Mouse (Mus musculus): Measurements from ENCODE around the gene Btg1. TPM values are rescaled to one million over a fixed set of nuclear protein-coding genes. Genes with fewer than 3 reads are reported as not detected.

Gene Btg1
- polyA plus RNA-seq, 1 experiment from 2014 or later: 59.3 TPM

DNA sequence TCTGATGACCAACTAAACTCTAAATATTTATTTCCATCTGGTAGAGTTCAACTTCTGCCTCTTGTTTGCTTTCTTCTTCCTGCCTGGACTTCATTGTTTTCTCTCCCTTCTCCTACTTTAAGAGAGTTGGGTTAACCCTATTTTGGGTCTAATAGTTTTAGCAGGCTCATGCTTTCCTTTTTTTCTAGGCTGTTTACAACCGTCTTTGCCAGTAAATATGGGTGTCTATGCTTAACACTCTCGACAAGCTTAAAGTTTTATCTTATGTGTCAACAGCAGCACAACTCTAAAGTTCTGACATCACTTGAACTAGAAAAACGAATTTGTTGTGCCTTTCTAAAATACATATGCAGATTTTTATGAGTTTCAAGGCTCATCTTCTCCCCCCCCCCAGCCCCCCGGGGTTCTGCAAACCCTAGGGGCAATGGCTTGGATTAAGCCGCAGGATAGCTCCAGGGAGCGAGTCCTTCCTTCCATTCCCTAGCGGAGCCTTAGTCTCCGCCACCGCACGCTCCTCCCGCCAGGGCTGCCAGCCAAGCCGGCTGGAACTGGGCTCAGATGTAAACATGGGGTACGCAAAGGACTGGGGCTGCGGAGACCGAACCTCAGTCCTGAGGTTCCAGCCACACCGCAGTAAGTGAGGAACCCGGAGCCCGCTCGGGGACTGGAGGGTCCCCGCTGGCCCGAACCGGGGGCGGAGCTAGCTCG is 651 bp upstream of the Btg1 start:
- peak overlapping the region; percentile 85 for H3K27ac ChIP-seq
- WGBS: under 1% methylated on average over 24 of the region's 24 CpGs
- peak overlapping the region; percentile 63 for H3K9ac ChIP-seq
- ATAC-seq (ENCODE audit: borderline replicate concordance, extremely low read depth, low FRiP score, low TSS enrichment): no peak; the same call in 1 of the 2 replicates
- H3K4me3 ChIP-seq: peak overlapping the region; percentile 91
- peaks cover 10% of the 10 kb centered on the region; the same call in 1 of the 2 replicates for H3K36me3 ChIP-seq
- H3K27me3 ChIP-seq: no peaks in the 10 kb centered on the region
- H3K9me3 ChIP-seq: no peaks in the 10 kb centered on the region
- peak overlapping the region; percentile 59 for H3K4me2 ChIP-seq
- peaks cover 5% of the 10 kb centered on the region; the same call in 1 of the 2 replicates for H3K4me1 ChIP-seq

DNA sequence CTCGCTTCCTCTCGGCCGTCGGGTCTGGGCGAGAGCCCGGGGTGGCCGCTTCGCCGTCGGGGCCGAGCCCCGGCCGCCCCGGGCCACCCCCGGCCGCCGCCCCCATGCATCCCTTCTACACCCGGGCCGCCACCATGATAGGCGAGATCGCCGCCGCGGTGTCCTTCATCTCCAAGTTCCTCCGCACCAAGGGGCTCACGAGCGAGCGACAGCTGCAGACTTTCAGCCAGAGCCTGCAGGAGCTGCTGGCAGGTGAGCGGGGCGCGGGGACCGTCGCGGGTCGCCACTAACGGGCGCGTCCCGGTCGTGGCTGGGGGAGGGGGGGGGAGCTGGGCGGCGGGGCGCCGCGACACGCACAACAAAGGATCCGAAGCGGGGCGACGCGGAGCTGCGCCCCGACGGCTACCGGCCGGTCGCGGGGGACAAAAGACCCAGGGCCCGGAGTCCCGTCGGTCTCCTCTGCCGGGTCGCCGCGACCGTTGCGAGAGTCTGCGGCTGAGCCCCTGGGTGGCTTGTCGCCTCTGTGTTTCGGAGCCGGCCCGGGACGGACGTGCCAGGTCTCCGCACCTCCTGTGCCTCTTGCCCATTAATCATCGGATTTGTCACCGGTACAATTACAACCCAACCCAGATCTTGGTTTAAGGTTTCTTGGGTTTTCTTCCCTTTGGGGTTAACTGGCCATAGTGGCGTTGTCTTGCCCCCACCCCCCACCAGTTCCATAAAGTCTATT is 580 bp downstream of the Btg1 start:
- Histone ChIP-seq H3K9ac (peak overlapping the region; percentile 99), H3K4me1 (peaks cover 16% of the 10 kb centered on the region), H3K4me3 (peak overlapping the region; percentile 91), H3K4me2 (peak overlapping the region; percentile 52), H3K27me3 (no peaks in the 10 kb centered on the region), H3K36me3 (peaks cover 16% of the 10 kb centered on the region; the same call in 1 of the 2 replicates), H3K9me3 (no peaks in the 10 kb centered on the region), H3K27ac (peak overlapping the region; percentile 93)
- under 1% methylated on average over 58 of the region's 78 CpGs for WGBS
- ATAC-seq (ENCODE audit: borderline replicate concordance, extremely low read depth, low FRiP score, low TSS enrichment): peak; percentile 17; the same call in 1 of the 2 replicates

DNA sequence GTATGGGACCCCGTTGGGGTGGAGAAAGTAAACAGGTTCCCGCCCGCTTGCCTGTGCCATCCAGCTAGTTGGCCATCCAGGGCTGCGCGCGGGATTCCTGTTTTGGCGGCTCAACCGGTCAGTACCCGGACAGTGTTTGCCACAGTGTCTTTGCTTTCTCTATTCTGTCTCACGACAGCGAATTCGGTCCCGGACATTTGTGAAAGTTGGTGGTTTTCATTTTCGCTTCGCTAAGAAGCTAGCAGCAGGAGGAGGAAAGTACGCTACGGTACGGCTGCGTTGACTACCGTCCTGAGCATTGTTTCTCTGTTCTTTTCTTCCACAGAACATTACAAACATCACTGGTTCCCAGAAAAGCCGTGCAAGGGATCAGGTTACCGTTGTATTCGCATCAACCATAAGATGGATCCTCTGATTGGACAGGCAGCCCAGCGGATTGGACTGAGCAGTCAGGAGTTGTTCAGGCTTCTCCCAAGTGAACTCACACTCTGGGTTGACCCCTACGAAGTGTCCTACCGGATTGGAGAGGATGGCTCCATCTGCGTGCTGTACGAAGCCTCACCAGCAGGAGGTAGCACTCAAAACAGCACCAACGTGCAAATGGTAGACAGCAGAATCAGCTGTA is 1.3 kb downstream of the Btg1 start:
- Histone ChIP-seq H3K4me3 (peak overlapping the region; percentile 91), H3K4me1 (peaks cover 21% of the 10 kb centered on the region), H3K9ac (peak overlapping the region; percentile 99), H3K27me3 (no peaks in the 10 kb centered on the region), H3K9me3 (no peaks in the 10 kb centered on the region), H3K27ac (peak overlapping the region; percentile 93), H3K36me3 (peaks cover 18% of the 10 kb centered on the region; the same call in 1 of the 2 replicates), H3K4me2 (peak overlapping the region; percentile 52)
- 2% methylated on average over 29 of the region's 29 CpGs for WGBS
- ATAC-seq (ENCODE audit: borderline replicate concordance, extremely low read depth, low FRiP score, low TSS enrichment): peak; percentile 20; the same call in 1 of the 2 replicates

DNA sequence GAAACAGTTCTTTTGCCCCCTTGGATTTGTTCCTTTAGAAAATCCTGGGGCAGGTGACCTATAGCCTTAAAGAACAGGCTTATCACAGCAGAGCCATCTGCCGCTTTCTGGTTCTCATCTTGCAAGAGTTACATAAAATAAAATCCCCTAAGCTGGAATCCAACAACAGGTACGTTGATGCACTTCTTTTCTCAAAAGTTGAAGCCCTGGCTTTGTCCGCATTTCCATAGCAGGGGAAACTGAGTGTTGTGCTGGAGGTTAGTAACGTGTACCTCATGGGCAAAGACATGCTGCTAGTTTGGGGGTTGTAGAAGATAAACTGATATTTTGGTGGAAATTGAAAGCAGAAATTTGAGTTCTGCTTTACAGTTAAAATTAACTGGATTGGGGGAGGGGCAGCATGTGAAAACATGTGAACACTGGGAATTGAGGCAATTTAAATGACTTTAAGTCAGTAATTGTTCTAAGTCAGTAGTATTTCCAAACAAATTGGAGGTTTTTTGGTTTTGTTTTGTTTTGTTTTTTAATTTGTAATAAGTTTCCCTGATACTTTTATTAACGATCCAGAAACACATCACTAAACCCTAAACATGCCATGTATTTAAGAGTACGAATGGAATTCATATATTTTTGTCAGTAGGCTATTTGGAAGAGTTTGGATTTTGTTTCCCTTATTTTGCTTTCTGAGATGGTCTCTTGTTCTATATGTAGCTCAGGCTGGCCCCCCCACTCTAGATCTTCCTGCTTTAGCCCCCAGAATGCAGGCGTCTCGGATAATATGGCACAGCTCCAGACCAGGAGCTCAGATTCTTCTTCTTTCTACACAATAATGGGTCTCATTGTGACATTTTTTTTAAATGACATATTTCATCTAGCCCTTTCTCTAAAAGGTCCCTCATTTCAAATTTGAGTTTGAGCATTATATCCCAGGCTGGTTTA is 3.4 kb downstream of the Btg1 start:
- Histone ChIP-seq H3K27ac (peak overlapping the region; percentile 45), H3K4me2 (peak overlapping the region; percentile 67), H3K4me1 (peaks cover 35% of the 10 kb centered on the region), H3K9ac (peak overlapping the region; percentile 50), H3K9me3 (no peaks in the 10 kb centered on the region), H3K27me3 (no peaks in the 10 kb centered on the region), H3K4me3 (peak overlapping the region; percentile 48), H3K36me3 (peaks cover 27% of the 10 kb centered on the region)
- WGBS: 20% methylated on average over 8 of the region's 8 CpGs
- no peak for ATAC-seq (ENCODE audit: borderline replicate concordance, extremely low read depth, low FRiP score, low TSS enrichment)

DNA sequence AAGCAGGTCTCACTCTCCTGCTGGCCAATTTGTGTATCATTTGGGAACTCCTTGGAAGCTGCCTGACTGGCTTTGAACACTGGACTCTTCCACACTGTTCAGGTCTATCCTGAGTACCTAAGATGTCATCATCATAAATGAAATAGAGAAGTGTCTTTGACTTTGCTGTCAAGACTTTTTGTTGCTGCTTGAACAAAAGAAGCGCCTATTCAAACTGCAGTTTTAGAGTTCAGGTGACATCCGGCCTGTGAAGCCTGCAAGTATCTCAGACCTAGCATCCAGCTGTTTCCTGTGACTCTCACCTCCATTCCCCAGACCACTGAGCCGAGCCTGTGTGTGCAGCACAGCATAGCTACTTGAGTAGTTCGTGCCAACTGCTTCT is 4.1 kb downstream of the Btg1 start:
- Histone ChIP-seq H3K4me3 (peak overlapping the region; percentile 48), H3K9ac (peak overlapping the region; percentile 50), H3K36me3 (peaks cover 27% of the 10 kb centered on the region), H3K4me1 (peaks cover 35% of the 10 kb centered on the region), H3K9me3 (no peaks in the 10 kb centered on the region), H3K27ac (peak overlapping the region; percentile 45), H3K4me2 (peak overlapping the region; percentile 67), H3K27me3 (no peaks in the 10 kb centered on the region)
- ATAC-seq (ENCODE audit: borderline replicate concordance, extremely low read depth, low FRiP score, low TSS enrichment): no peak
- 9% methylated on average over 4 of the region's 4 CpGs for WGBS

DNA sequence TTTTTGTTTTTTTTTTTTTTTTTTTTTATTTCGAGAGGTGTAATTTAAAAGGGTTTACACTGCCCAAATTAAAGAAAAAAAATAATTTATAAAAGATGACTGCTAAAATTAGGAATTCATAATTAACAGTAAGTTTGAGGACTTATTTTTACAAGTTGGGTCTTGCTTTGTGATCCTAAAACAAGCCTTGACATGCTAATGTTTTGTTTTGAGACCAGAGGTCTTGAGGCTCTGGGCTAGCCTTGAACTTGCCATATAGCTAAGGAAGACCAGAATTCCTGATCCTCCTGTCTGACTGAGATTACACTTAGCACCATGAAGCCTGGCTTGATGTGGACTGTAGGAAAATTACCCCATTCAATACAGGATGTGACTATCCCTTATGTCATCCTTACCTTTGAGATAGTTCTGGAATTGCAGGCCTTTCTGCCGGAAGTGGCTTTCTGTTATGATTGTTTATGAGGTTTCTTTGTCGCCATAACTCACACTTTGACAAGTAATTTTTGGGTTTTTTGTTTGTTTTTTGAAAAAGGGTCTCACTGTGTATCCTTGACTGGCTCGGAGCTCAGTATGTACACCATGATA is 4.6 kb downstream of the Btg1 start:
- peak overlapping the region; percentile 34; the same call in 1 of the 2 replicates for H3K27ac ChIP-seq
- H3K27me3 ChIP-seq: no peaks in the 10 kb centered on the region
- peaks cover 27% of the 10 kb centered on the region for H3K36me3 ChIP-seq
- peak overlapping the region; percentile 48 for H3K4me3 ChIP-seq
- H3K4me2 ChIP-seq: peak overlapping the region; percentile 67
- WGBS: 44% methylated on average over 4 of the region's 4 CpGs
- H3K4me1 ChIP-seq: peaks cover 35% of the 10 kb centered on the region
- peak overlapping the region; percentile 14; the same call in 1 of the 2 replicates for H3K9ac ChIP-seq
- ATAC-seq (ENCODE audit: borderline replicate concordance, extremely low read depth, low FRiP score, low TSS enrichment): no peak
- no peaks in the 10 kb centered on the region for H3K9me3 ChIP-seq

DNA sequence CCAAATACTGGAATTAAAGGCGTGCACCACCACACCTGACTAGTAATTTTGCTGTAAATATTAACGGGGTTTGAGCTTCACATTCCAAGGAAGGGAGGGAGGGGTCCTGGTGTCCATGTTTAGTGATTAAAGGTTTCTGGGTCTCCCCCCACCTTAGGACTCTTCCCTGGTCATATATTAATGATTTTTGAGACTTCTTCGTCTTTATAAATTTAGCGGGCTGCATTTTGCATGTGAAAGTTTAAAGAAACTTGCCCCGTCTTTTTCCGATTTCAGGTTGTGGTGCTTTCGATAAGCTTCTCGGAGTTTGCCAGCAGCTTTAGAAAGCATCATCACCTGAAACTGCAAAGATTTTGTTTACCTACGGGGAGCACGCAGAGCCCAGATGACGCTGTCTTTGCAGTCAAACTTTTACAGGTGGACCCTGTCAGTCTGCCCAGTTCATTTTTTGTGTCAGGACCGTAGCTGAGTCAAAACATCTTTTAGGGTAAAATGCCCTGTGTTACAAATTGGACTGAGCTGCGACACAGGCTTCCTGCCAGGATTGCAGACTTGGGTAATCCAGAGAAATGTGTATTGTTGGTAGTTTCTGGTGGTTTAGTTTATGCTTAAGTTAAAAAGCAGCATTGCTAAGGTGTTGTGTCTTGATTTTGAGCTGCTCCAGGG is 5.3 kb downstream of the Btg1 start:
- Histone ChIP-seq H3K9ac (0 out of 2 replicates have a peak overlapping the region, but pooled peaks have one; percentile 14), H3K27ac (peak overlapping the region; percentile 34), H3K4me3 (peak overlapping the region; percentile 48), H3K9me3 (no peaks in the 10 kb centered on the region), H3K27me3 (no peaks in the 10 kb centered on the region), H3K36me3 (peaks cover 27% of the 10 kb centered on the region), H3K4me2 (peak overlapping the region; percentile 67), H3K4me1 (peaks cover 35% of the 10 kb centered on the region)
- ATAC-seq (ENCODE audit: borderline replicate concordance, extremely low read depth, low FRiP score, low TSS enrichment): no peak
- 54% methylated on average over 13 of the region's 13 CpGs for WGBS

DNA sequence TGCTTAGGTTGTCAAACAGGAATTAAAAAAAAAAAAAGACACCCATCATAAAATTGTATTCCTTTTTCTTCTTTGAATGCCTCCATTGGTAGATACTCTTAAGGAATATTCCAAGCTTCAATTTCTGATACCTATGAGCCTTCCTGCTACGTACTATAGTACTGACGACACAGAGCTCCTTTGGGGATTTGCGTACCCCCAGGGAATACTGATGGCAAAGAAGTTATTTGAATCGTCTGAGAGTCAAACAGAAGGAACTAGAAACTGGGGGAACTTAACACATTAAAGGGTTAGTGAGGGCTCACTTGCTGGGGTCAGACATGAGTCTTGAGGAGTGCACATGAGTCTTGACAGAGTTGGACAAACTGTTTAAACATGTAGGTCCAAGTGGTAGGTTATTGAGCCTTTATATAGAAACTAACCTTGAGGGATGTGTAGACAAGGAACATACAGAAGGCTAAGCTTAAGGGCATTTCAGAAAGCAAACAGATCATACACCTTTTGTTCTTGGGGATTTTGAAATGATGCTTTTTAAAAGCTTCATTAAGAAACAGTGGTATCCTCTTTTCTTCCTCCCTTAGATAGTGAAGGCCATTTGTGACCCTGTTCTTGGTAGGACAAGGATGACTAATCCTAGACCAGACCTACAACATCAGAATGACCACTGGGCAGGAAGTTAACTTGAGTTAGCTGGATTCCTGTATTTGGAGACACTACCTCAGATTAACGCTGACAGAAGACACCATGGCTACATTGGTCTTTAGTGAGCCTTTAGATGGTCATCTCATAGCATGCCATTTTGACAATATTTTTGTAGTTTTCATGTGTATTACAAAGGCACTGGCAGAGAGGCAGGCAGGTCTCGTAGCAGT is 6.2 kb downstream of the Btg1 start:
- H3K4me3 ChIP-seq: no peak overlapping the region; the same call in 1 of the 2 replicates
- peak overlapping the region; percentile 67 for H3K4me2 ChIP-seq
- no peak for ATAC-seq (ENCODE audit: borderline replicate concordance, extremely low read depth, low FRiP score, low TSS enrichment)
- H3K9ac ChIP-seq: no peak overlapping the region
- WGBS: 80% methylated on average over 6 of the region's 6 CpGs
- peaks cover 35% of the 10 kb centered on the region for H3K4me1 ChIP-seq
- no peaks in the 10 kb centered on the region for H3K9me3 ChIP-seq
- peaks cover 27% of the 10 kb centered on the region for H3K36me3 ChIP-seq
- no peaks in the 10 kb centered on the region for H3K27me3 ChIP-seq
- H3K27ac ChIP-seq: no peak overlapping the region

DNA sequence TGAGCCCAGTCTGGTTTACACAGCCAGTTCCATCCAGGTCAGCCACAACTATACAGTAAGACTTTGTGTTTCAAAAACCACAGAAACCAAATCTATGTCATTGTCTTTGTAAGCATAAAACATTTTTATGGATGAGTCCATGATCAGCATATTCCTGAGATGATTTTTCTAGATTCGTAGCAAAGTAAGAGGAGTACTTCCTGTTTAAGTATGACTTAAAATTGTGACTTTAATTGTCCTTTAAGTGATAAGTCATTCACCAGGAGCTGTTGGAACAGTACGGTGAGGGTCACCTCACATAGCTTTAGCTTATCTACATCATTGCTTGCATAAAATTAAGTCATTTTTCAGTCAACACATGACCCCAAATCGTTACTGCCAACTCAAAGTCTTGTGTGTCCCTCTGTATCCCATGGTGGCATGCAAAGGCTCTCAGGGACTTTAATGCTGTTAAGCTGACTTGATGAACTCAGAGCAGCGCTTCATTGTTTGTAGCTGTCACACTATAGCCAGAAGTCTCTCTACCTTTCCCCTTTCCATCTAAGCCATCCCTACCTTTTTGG is 6.9 kb downstream of the Btg1 start:
- no peaks in the 10 kb centered on the region for H3K27me3 ChIP-seq
- 74% methylated on average over 4 of the region's 4 CpGs for WGBS
- no peaks in the 10 kb centered on the region for H3K9me3 ChIP-seq
- no peak overlapping the region for H3K4me3 ChIP-seq
- H3K9ac ChIP-seq: no peak overlapping the region
- H3K4me1 ChIP-seq: peaks cover 35% of the 10 kb centered on the region
- peaks cover 27% of the 10 kb centered on the region for H3K36me3 ChIP-seq
- H3K4me2 ChIP-seq: no peak overlapping the region
- H3K27ac ChIP-seq: no peak overlapping the region
- no peak for ATAC-seq (ENCODE audit: borderline replicate concordance, extremely low read depth, low FRiP score, low TSS enrichment)
